Mouse (Mus musculus): Measurements from ENCODE around the gene Tmem8.

DNA sequence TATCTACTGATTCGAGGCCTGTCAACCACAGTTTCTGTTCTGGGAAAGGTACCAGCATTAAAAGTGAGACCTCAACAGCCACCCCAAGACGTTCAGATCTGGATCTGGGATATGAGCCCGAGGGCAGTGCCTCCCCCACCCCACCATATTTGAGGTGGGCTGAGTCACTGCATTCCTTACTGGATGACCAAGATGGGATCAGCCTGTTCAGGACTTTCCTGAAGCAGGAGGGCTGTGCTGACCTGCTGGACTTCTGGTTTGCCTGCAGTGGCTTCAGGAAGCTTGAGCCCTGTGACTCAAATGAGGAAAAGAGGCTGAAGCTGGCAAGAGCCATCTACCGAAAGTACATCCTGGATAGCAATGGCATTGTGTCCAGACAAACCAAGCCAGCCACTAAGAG is 29.7 kb downstream of the Tmem8 start:
- TF ChIP-seq POLR2A (IDR thresholded peaks at IDR 0.05; ENCODE audit: extremely low read depth, insufficient read depth, low read length) (no peak), CTCF (IDR thresholded peaks at IDR 0.05; ENCODE audit: low read depth, low read length) (no peak)
